Mouse (Mus musculus): ENCODE data around the gene Slc8a3.

DNA sequence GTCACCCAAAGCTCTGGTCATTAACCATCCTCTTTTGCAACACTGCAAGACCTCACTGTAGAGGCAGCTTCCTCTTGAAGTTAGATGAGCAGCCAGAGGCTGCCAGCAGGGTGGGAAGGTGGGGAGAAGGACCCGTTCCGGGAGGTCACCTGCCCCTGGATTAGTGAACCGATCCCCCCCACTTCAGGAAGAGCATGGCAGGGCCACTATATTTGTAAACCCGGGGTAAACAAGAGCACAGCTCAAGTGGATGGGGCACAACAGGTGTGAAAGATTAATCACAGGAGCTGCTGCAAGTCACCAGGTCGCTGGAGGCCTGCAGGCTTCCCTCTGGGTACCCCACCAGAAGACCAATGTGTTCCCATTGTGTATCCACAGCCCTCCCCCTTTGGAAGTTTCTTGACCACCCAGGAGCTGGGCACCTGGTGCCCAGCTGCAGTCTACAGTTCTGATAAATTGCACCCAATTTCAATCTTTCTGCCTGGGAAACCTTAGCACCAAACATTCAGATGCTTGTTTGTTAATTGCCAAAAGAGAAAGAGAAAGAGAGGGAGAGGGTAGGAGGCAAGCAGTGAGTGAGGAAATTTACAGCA lies 1.8 kb downstream of the Slc8a3 start:
- TF ChIP-seq POLR2A (IDR thresholded peaks at IDR 0.05; ENCODE audit: extremely low read depth, insufficient read depth, low read length) (no peak), CTCF (IDR thresholded peaks at IDR 0.05; ENCODE audit: low read depth, low read length) (no peak)
